Mouse (Mus musculus) heart, adult 2 months (tissue): Measurements from ENCODE around the gene G430095P16Rik.

Experiments used
- CTCF ChIP-seq: fragments of 200-600 bp; IDR thresholded peaks from 2 replicates; pipeline ENCODE4 v1.8.1; 2022; ENCODE audit warnings: antibody characterized with exemption, mild to moderate bottlenecking, moderate library complexity
- EP300 ChIP-seq: fragments of 200-500 bp; IDR thresholded peaks from 2 replicates; pipeline ENCODE4 v1.6.1; 2011; ENCODE audit warnings: low read depth, low read length, control low read depth; ENCODE audit not compliant: insufficient read depth
- POLR2A ChIP-seq: fragments of 200-500 bp; IDR thresholded peaks from 2 replicates; pipeline ENCODE4 v1.6.1; 2011; ENCODE audit warnings: mild to moderate bottlenecking, low read depth, low read length, control low read depth; ENCODE audit not compliant: insufficient read depth

DNA sequence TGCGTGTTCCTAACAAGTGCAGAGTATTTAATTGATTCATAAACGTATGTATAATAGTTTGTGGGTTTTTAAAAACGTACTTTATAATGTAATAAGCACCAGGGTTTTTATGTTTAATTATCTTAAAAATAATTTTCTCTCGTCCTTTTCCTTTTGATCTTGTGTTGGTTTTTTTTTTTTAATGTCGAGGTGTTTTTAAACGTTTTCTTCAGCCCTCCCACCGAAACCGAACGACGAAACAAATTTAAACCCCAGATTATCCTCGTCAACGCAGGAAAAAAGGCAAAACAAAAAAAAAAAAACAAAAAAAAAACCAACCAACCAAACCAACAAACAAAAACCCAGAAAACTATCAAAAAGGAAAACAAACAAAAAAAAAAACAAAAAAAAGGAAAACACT is 16.8 kb upstream of the G430095P16Rik start:
- TF ChIP-seq POLR2A, result no peak
- TF ChIP-seq CTCF, result no peak
- no peak for TF ChIP-seq EP300
